Mouse (Mus musculus) heart, embryonic 16.5 days (tissue): ENCODE measurements at regions not wholly inside any gene's neighbourhood (a gene's known extent, or its start where the extent isn't known, plus 50 kb on each side); places are given as distances from the start of the nearest gene placed in this dataset.

Experiments
- ATAC-seq: fragments of 200-750 bp; cut with Nextera tagmentation; replicated peaks from 2 replicates; pipeline ENCODE4 v1.8.0; 2017; ENCODE audit warnings: moderate number of reproducible peaks; ENCODE audit not compliant: insufficient read depth, low FRiP score; ENCODE audit errors: extremely low read depth
- H3K27ac ChIP-seq: fragments of 300-500 bp; sonication (generic); 2 replicates; pipeline ENCODE4 v1.5.1; 2014; ENCODE audit warnings: mild to moderate bottlenecking, low read length, control low read depth, moderate library complexity
- H3K27me3 ChIP-seq: fragments of 300-500 bp; sonication (generic); 2 replicates; pipeline ENCODE4 v1.6.1; 2014; ENCODE audit warnings: low read length, mixed read lengths; ENCODE audit not compliant: control insufficient read depth, insufficient read depth
- H3K36me3 ChIP-seq: fragments of 300-500 bp; sonication (generic); 2 replicates; pipeline ENCODE4 v1.6.1; 2014; ENCODE audit not compliant: control insufficient read depth, insufficient read depth
- H3K4me1 ChIP-seq: fragments of 300-500 bp; sonication (generic); 2 replicates; pipeline ENCODE4 v1.6.1; 2014; ENCODE audit warnings: low read length, mixed read lengths; ENCODE audit not compliant: control insufficient read depth, insufficient read depth
- H3K4me2 ChIP-seq: fragments of 300-500 bp; sonication (generic); 2 replicates; pipeline ENCODE4 v1.6.1; 2014; ENCODE audit warnings: low read depth, mild to moderate bottlenecking, control low read depth, low read length
- H3K4me3 ChIP-seq: fragments of 300-500 bp; sonication (generic); 2 replicates; pipeline ENCODE4 v1.5.1; 2014; ENCODE audit warnings: mild to moderate bottlenecking, control low read depth, low read length
- H3K9ac ChIP-seq: fragments of 300-500 bp; sonication (generic); 2 replicates; pipeline ENCODE4 v1.6.1; 2014; ENCODE audit warnings: low read length, control low read depth
- H3K9me3 ChIP-seq: fragments of 300-500 bp; sonication (generic); replicated peaks from 2 replicates; pipeline ENCODE4 v1.6.1; 2016; ENCODE audit warnings: low read length; ENCODE audit not compliant: control insufficient read depth
- WGBS: fragments of 180-500 bp; shearing (Covaris S2); extraction: QIAGEN DNeasy Blood & Tissue Kit; methylation state at CpG from one replicate; pipeline ENCODE4 v1.1.7; 2014; 5-methylcytosine and 5-hydroxymethylcytosine counted together

- H3K4me3 ChIP-seq, result no peak overlapping the region
- 79% methylated on average over 1 of the region's 1 CpGs for WGBS
- no peak overlapping the region for H3K27ac ChIP-seq
- H3K4me2 ChIP-seq, result no peak overlapping the region
- no peak for ATAC-seq
- H3K27me3 ChIP-seq, result no peaks in the 10 kb centered on the region
- no peaks in the 10 kb centered on the region for H3K9me3 ChIP-seq
- H3K4me1 ChIP-seq, result peaks cover 1% of the 10 kb centered on the region; the same call in 1 of the 2 replicates
- H3K9ac ChIP-seq, result no peak overlapping the region
- no peaks in the 10 kb centered on the region for H3K36me3 ChIP-seq
These were observed 1361.4 kb downstream of the Gsdmc2 start for GRCm38 (mm10) chr15:62483534-62483933.

- ATAC-seq, result no peak
- no peak overlapping the region for H3K9ac ChIP-seq
- no peak overlapping the region for H3K4me2 ChIP-seq
- no peaks in the 10 kb centered on the region for H3K36me3 ChIP-seq
- no peaks in the 10 kb centered on the region for H3K4me1 ChIP-seq
- H3K4me3 ChIP-seq, result no peak overlapping the region
- no peak overlapping the region for H3K27ac ChIP-seq
- WGBS, result 79% methylated on average over 7 of the region's 7 CpGs
- no peaks in the 10 kb centered on the region for H3K9me3 ChIP-seq
- no peaks in the 10 kb centered on the region for H3K27me3 ChIP-seq
These were observed 1362.6 kb downstream of the Gsdmc2 start for GRCm38 (mm10) chr15:62482357-62482756.

GRCm38 (mm10) chr15:62477779-62478178 is 1367.2 kb downstream of the Gsdmc2 start:
- no peak for ATAC-seq
- 84% methylated on average over 2 of the region's 2 CpGs for WGBS

GRCm38 (mm10) chr15:62476452-62476851 is 1368.5 kb downstream of the Gsdmc2 start:
- Histone ChIP-seq H3K4me3 (no peak overlapping the region), H3K9ac (no peak overlapping the region), H3K4me1 (0 out of 2 replicates have a peak, but pooled peaks cover 3% of the 10 kb centered on the region), H3K36me3 (no peaks in the 10 kb centered on the region), H3K9me3 (no peaks in the 10 kb centered on the region), H3K27ac (no peak overlapping the region), H3K4me2 (no peak overlapping the region), H3K27me3 (no peaks in the 10 kb centered on the region)
- no peak for ATAC-seq
- WGBS, result 78% methylated on average over 4 of the region's 4 CpGs

More at GRCm38 (mm10) chr15:62477779-62478178, 1367.2 kb downstream of the Gsdmc2 start:
- H3K27ac ChIP-seq, result no peak overlapping the region
- H3K4me1 ChIP-seq, result 0 out of 2 replicates have a peak, but pooled peaks cover 3% of the 10 kb centered on the region
- no peak overlapping the region for H3K9ac ChIP-seq
- no peak overlapping the region for H3K4me2 ChIP-seq
- H3K27me3 ChIP-seq, result no peaks in the 10 kb centered on the region
- H3K9me3 ChIP-seq, result no peaks in the 10 kb centered on the region
- H3K36me3 ChIP-seq, result no peaks in the 10 kb centered on the region
- H3K4me3 ChIP-seq, result no peak overlapping the region

- Histone ChIP-seq H3K4me1 (0 out of 2 replicates have a peak, but pooled peaks cover 2% of the 10 kb centered on the region), H3K9me3 (no peaks in the 10 kb centered on the region), H3K27me3 (no peaks in the 10 kb centered on the region), H3K4me2 (no peak overlapping the region), H3K36me3 (no peaks in the 10 kb centered on the region), H3K9ac (no peak overlapping the region), H3K4me3 (no peak overlapping the region), H3K27ac (no peak overlapping the region)
- 67% methylated on average over 7 of the region's 7 CpGs for WGBS
- no peak for ATAC-seq
These were observed 1374.2 kb downstream of the Gsdmc2 start for GRCm38 (mm10) chr15:62470683-62471331.

- no peaks in the 10 kb centered on the region for H3K36me3 ChIP-seq
- H3K4me2 ChIP-seq, result no peak overlapping the region
- no peak overlapping the region for H3K9ac ChIP-seq
- no peaks in the 10 kb centered on the region for H3K9me3 ChIP-seq
- no peaks in the 10 kb centered on the region for H3K27me3 ChIP-seq
- 56% methylated on average over 3 of the region's 3 CpGs for WGBS
- ATAC-seq, result no peak
- H3K27ac ChIP-seq, result no peak overlapping the region
- H3K4me1 ChIP-seq, result no peaks in the 10 kb centered on the region
- no peak overlapping the region for H3K4me3 ChIP-seq
These were observed 1376.9 kb downstream of the Gsdmc2 start for GRCm38 (mm10) chr15:62468076-62468475.

GRCm38 (mm10) chr15:62466856-62467255 is 1378.1 kb downstream of the Gsdmc2 start:
- Histone ChIP-seq H3K27ac (no peak overlapping the region), H3K36me3 (no peaks in the 10 kb centered on the region), H3K4me2 (no peak overlapping the region), H3K27me3 (no peaks in the 10 kb centered on the region), H3K4me3 (no peak overlapping the region), H3K9me3 (no peaks in the 10 kb centered on the region), H3K9ac (no peak overlapping the region), H3K4me1 (no peaks in the 10 kb centered on the region)
- ATAC-seq, result no peak

GRCm38 (mm10) chr15:62465026-62465839 is 1379.7 kb downstream of the Gsdmc2 start:
- Histone ChIP-seq H3K27me3 (no peaks in the 10 kb centered on the region), H3K4me3 (no peak overlapping the region), H3K4me1 (no peaks in the 10 kb centered on the region), H3K9me3 (no peaks in the 10 kb centered on the region), H3K9ac (no peak overlapping the region), H3K27ac (no peak overlapping the region), H3K4me2 (no peak overlapping the region), H3K36me3 (no peaks in the 10 kb centered on the region)
- 69% methylated on average over 6 of the region's 6 CpGs for WGBS
- ATAC-seq, result no peak

GRCm38 (mm10) chr15:62462698-62463097 is 1382.3 kb downstream of the Gsdmc2 start:
- peak; percentile 60 for ATAC-seq
- no peak overlapping the region for H3K9ac ChIP-seq
- H3K4me2 ChIP-seq, result no peak overlapping the region
- H3K4me1 ChIP-seq, result no peaks in the 10 kb centered on the region
- H3K4me3 ChIP-seq, result no peak overlapping the region
- H3K36me3 ChIP-seq, result no peaks in the 10 kb centered on the region
- WGBS, result 38% methylated on average over 3 of the region's 3 CpGs
- no peak overlapping the region for H3K27ac ChIP-seq
- H3K9me3 ChIP-seq, result no peaks in the 10 kb centered on the region
- H3K27me3 ChIP-seq, result no peaks in the 10 kb centered on the region
